Mouse (Mus musculus) v-Abl transformed pro-B cells (cell line): ENCODE results near the gene Msx2.

Experiments used
- in situ Hi-C, 2 experiments: fragments of 400-800 bp; cut with MboI; formaldehyde crosslinking; loops; one replicate each; pipeline ENCODE4 v1.15.1; 2025; ENCODE audit not compliant: unreplicated experiment in 2 of 2

Gene Msx2

GRCm38 (mm10) chr13:53419681-53420080 is 53.2 kb downstream of the Msx2 start:
- in situ Hi-C loops = loop anchor here (10.0 kb wide), 1 partner anchor 295 kb away; no protein-coding TSS in a partner anchor

GRCm38 (mm10) chr13:53417701-53418100 is 55.2 kb downstream of the Msx2 start:
- in situ Hi-C loops = no loop called here
